Comparison of ENCODE assay signal across 19 mouse cellular contexts in the genomic region with DNA sequence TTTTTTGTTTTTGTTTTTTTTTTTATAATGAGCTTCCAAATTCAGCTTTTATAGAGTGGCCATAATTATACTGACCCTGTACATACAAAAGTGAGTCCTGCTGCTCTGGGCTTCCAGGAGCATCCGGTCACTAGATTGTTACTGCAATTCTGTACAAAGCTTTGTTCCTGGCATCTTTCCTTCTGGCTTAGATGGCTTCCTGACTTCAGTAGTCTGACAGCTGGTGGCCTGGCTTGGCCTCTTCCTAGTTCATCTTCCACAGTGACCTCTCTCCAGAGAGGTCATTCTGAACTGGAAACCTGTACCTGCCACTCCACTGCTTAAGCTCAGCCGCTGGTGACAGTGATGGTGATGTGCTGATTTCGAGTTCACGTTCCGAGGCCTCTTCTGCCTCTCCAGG. TPM values are rescaled to one million over a fixed set of nuclear protein-coding genes. Genes with fewer than 3 reads are reported as not detected.
A peak's percentile ranks its signal among the peaks of the same experiment; 100 is the strongest.
DNase-seq lines count a peak whose midpoint lies in the region; ATAC-seq lines count a peak whose summit lies in the region.
"Had no signal": no experiment of that assay in that cellular context is flagged by ENCODE, and none has a peak within 500 bp of the region (broad histone marks: within the 10 kb centered on the region; RNA-seq: fewer than 3 reads in every experiment).

No protein-coding gene starts in this region.

- WGBS in heart, embryonic 12.5 days: 49% methylated on average over 5 of the region's 5 CpGs

- H3K36me3 ChIP-seq in heart, embryonic 12.5 days: no peaks in the 10 kb centered on the region
- H3K36me3 ChIP-seq: forebrain, embryonic 12.5 days; hindbrain, embryonic 13.5 days; limb, embryonic 10.5 days; liver, embryonic 12.5 days; midbrain, embryonic 10.5 days had no signal

- DNase-seq in heart, adult 11 months: peak; percentile 95
- DNase-seq in kidney, postnatal 10 days: peak; percentile 46
- no peak for DNase-seq in kidney, adult 18-20 months
- peak; percentile 37 to 48 for DNase-seq in heart, postnatal 10 days
- peak; percentile 11 for DNase-seq in heart, postnatal 4 days
- DNase-seq in retina, postnatal 1 day: no peak
- DNase-seq: adrenal gland, postnatal 10 days; cerebellum, adult 11 months; cerebellum, postnatal 14 days; thymus, adult 18-20 months had no signal

- no peak for ATAC-seq in heart, embryonic 12.5 days (ENCODE audit: insufficient number of reproducible peaks, low FRiP score)
- ATAC-seq: liver, embryonic 12.5 days had no signal

- H3K9ac ChIP-seq in heart, embryonic 12.5 days: no peak overlapping the region
- H3K9ac ChIP-seq: forebrain, embryonic 12.5 days; hindbrain, embryonic 13.5 days; liver, embryonic 12.5 days had no signal

- H3K4me3 ChIP-seq in heart, embryonic 12.5 days: no peak overlapping the region
- H3K4me3 ChIP-seq: forebrain, embryonic 12.5 days; hindbrain, embryonic 13.5 days; left cerebral cortex, adult 2 months; limb, embryonic 10.5 days; liver, embryonic 12.5 days; midbrain, embryonic 10.5 days had no signal

- intact Hi-C loops in heart, postnatal 10 days (cut with DNase I): loop anchor here (5.0 kb wide), 2 partner anchors 59 to 304 kb away; no protein-coding TSS in a partner anchor

- H3K27me3 ChIP-seq in heart, embryonic 12.5 days (replicated peaks): no peaks in the 10 kb centered on the region
- H3K27me3 ChIP-seq: forebrain, embryonic 12.5 days; hindbrain, embryonic 13.5 days; liver, embryonic 12.5 days had no signal

- H3K27ac ChIP-seq in heart, embryonic 12.5 days (ENCODE audit: poor library complexity, severe bottlenecking): no peak overlapping the region
- H3K27ac ChIP-seq: forebrain, embryonic 12.5 days; liver, embryonic 12.5 days; midbrain, embryonic 10.5 days had no signal

- H3K4me1 ChIP-seq in heart, embryonic 12.5 days (replicated peaks): 0 out of 2 replicates have a peak, but pooled peaks cover 12% of the 10 kb centered on the region
- H3K4me1 ChIP-seq: liver, embryonic 12.5 days had no signal

- no peak overlapping the region for H3K4me2 ChIP-seq in heart, embryonic 12.5 days
- H3K4me2 ChIP-seq: forebrain, embryonic 12.5 days; hindbrain, embryonic 13.5 days; liver, embryonic 12.5 days had no signal

- no peaks in the 10 kb centered on the region for H3K9me3 ChIP-seq in heart, embryonic 12.5 days (replicated peaks)
- H3K9me3 ChIP-seq: forebrain, embryonic 12.5 days; hindbrain, embryonic 13.5 days; limb, embryonic 10.5 days; liver, embryonic 12.5 days; midbrain, embryonic 10.5 days had no signal

RNA-seq across cellular contexts. Expression of a gene that starts 20.2 kb away (rescaled TPM):
- polyA plus RNA-seq in heart, embryonic 12.5 days (2016; fragmentation: Nextera tagmentation; extraction: Ambion mirVana): 7.9 and 8.9 TPM in 2 replicates
- total RNA-seq in heart, postnatal 10 days (2021): 10 to 100 TPM in 1 of 2 experiments, 1 to 10 TPM in 1; 8.1 to 12.1 TPM
- 10 to 100 TPM; 10.8 to 11.4 TPM for total RNA-seq in heart, postnatal 4 days (2021)
- total RNA-seq: monocyte, adult 5-6 weeks; neutrophil, adult 5-6 weeks had no signal

Comparison
In these comparisons a context has a peak if more than half of its experiments do, and no peak if none do; other contexts are left out.
1. DNase-seq: peak in heart, adult 11 months (single experiment), kidney, postnatal 10 days (single experiment), heart, postnatal 10 days (2 of 2) and heart, postnatal 4 days (single experiment); none in kidney, adult 18-20 months (single experiment) and retina, postnatal 1 day (single experiment).